Mouse (Mus musculus): ENCODE data around the gene Stbd1. TPM values are rescaled to one million over a fixed set of nuclear protein-coding genes. Genes with fewer than 3 reads are reported as not detected.
A peak's percentile ranks its signal among the peaks of the same experiment; 100 is the strongest.

Stbd1 gene
- total RNA-seq (2021) = 1 to 10 TPM in 1 of 2 experiments, under 1 TPM in 1; 0.73 to 1.1 TPM
- long read RNA-seq, experiment 1, partial matches to known transcripts = 1 of 3 reads
- long read RNA-seq, experiment 1, other reads (novel, unspliced or antisense) = 0 of 3 reads
- long read RNA-seq, experiment 2, partial matches to known transcripts = 0 of 1 reads
- long read RNA-seq, experiment 2, other reads (novel, unspliced or antisense) = 0 of 1 reads

DNA sequence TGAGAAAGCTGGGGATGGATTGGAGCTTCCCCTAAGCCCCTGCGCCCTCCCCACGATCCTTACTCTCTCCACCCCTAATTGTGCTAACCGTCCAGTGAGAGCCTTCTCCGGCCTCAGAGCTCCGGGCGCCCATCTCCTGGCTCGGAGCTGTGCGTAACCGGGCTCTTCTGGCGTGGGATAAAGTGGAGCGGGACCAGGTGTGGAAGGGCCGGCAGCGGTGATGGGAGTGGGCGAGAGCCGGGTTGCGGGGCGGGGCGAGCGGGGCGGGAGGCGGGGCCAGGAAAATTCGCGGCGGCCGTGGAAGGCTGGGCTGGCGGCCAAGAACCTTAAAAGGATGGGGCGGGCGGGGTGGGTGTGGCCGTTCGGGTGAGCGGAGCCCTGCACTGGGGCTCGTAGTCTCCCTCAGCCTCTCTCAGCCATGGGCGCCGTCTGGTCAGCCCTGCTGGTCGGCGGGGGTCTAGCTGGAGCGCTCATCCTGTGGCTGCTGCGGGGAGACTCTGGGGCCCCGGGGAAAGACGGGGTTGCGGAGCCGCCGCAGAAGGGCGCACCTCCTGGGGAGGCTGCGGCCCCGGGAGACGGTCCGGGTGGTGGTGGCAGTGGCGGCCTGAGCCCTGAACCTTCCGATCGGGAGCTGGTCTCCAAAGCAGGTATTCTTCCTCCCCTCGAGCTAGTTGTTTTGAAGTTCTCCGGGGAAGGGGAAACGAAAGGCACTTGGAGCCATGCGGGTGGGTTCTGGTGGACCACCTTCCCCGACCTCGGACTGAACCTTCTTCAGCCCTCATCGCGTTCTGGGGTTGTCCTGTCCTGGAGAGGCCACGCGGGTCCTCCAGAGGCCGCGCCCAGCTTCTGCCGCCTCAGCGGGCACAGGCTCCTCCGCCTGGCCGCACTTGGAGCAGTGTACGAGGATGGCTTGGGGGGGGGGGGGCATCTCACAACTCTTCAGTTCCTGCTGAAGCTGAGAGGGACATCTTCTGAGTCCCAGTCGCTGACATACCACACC lies at the start of gene Stbd1:
TSS of gene Stbd1 (plus strand) at position 351 of the 1,000 bp plus-strand sequence.
- peak; percentile 25 to 39 for DNase-seq (ENCODE audit: low spot score in 2 of 2)

DNA sequence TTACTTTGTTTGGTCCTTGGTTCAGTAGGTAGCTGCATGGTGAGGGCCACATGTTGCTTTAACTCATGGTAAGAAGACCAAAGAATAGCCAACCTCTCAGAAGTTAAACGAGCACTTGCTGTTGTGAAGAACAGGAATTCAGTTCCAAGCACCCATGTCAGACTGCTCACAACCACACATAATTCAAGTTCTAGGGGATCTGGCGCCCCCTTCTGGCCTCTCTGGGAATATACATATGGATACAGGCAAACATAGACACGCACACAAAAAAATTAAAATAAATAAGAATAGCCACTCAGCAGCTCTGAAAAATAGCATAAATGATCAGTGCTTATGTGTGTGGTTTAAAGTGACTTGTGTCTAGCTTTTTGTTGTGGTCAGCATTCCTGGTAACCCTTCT lies 48.9 kb upstream of the Stbd1 start:
- no peak for DNase-seq (ENCODE audit: low spot score in 2 of 2)

DNA sequence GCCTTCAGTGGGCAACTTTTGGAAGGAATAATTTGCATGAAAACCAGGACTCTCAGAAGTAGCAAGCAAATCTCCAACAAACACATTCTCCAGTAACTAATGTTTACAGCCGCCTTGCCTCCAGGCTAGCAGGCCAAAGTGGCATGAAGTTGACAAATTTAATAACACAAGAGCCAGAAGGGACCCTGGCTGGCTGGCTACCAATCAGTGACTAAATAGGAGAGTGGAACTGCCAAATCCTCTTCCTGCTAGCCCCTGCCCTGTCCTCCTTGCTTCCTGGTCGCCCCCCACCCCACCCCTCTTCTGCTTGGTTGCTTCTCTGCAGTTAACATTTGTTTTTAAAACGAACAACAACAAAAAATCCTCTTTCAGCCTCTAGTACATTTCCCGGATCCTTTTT lies 48.4 kb upstream of the Stbd1 start:
- DNase-seq (ENCODE audit: low spot score in 2 of 2) = no peak

DNA sequence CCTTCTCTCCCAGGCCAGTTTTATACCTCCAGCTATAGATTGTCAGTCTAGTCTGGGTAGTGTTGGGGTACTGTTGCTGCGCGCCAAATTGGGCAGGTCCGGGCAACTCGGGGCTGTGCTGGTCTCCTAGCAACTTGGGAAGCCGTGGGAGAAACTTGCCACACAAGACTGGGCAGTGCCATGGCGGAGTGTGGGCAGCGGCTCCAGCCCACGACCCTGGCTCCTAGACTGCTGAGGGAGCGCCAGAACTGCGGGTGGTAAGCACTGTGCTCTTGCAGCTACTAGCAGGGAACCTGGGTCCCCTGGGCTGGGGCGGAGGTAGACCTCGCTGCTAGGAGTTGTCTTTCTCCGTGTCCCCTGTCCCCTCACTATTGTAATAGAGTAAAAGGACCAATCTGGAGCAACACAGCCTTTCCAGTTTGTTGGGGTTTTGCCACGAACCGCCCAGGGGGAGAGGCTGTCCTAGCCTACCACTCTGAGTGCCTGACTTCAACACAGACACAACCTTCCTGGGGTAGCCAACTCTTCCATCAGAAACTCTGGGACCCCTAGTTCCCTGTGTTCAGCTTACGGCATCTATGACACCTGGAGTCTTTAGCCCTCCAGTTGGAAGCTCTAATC lies 47.8 kb upstream of the Stbd1 start, which contains the start of gene Fam47e:
TSS of gene Fam47e (plus strand) at position 179 of the 621 bp plus-strand sequence.
- DNase-seq (ENCODE audit: low spot score in 2 of 2) = peak; percentile 55 to 77

DNA sequence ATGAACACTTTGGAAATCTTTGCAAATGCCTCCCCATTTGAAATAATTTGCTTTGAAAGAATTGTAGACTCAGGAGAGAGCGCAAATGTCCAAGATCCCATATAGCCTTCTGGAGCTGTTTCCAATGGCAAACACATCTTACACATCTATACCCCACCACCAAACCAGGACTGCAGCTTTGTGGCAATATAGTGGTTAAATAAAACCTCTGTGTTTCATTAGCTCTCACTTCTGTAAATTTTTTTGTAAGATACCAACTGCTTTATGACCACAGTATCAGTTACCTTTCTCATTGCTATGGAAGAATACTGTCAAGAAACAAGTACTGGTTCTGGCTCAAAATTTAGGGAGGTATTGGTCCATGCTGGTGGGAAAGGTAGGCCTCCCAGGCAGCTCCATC lies 46.9 kb upstream of the Stbd1 start:
- no peak for DNase-seq (ENCODE audit: low spot score in 2 of 2)

DNA sequence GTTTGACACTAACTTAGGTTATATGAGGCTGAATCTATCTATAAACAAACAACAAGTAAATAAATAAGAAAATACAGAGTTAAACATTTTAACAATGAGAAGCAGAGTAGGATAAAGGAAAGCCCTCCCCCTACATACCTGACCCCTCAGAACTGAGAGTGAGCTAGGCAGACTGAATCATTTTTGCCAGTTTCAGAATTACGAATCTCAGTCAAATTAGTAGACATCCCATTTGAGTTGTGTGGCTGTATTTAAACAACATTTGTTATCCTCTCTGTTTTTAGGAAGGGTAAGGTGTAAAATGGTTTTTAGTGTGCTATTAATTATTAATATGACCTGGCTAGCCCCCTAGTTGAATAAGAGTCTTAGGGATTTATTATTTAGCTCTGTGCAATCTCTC lies 45.3 kb upstream of the Stbd1 start:
- DNase-seq (ENCODE audit: low spot score in 2 of 2) = no peak

DNA sequence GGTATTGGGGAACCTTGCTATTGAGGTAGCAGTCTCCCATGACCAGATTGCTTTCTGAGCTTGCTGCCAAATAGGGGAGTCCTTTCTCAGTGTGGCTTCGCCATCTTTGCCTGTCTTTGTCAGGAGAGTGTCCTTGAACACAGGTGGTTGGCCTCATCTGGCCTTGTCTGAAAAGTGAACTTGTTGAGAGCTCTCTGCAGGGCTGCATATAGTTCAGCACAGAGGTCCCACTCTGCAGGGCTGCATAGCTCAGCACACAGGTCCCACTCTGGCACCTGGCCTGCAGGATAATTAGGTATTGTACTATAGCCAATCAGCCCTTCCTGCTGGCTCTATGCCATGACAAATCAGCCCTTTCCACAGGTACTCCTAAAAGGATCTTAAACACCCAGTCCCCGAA lies 42.6 kb upstream of the Stbd1 start:
- DNase-seq (ENCODE audit: low spot score in 2 of 2) = no peak

DNA sequence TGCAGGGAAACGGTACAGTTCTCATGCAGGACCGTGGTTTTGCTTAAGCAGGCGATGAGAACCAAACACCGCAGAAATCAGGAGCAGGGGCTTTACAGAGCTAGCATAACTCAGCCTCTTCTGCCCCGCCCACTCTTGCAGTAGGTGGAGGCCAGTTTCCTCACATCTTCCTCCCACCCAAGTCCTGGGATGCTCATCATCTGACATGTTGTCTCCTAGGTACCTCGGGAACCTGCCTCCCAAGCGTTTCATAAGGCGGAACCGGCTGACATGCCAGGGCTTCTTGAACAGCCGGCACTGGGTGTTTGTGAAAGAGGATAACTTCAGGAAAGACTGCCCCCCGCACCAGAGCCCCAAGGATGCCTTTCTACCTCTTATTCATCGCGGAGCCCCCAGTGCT lies 40.8 kb upstream of the Stbd1 start:
- DNase-seq (ENCODE audit: low spot score in 2 of 2) = peak; percentile 20 to 58

DNA sequence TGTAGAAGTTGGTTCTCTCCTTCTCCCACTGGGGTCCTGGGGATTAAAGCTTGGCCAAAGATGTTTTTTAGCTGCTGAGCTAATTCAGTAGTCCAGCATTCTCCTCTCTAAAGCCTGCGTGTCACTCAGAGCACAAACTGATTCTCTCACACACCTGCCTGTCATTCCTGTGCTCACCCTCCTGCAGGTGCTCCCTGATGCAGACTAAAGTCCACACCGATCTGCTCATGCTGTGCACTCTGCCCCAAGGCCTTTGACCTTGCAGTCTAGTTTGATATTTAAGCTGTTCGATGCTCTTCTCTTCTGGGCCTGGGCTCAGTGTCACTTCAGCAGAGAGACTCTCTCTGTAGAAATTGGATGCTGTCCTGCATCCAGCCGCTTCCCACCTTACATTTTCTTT lies 31.6 kb upstream of the Stbd1 start:
- no peak for DNase-seq (ENCODE audit: low spot score in 2 of 2)

DNA sequence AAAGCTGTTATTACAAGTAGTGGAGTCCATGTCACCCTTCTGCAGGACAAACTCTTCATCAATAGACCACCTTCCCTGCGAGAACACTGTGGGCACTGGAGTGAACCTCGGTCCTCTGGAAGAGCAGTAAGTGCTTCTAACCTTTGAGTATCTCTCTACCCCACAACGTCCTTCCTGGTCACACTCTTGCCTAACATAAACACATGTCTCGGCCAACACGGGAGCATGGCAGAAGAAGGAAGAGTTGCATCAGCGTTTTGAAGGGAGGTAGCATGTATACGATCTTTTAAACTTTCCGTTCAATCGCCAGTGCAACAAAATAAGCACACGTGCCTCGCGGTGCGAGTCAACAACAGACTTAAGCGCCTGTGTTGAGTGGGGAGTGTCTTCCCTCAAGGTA lies 23.3 kb upstream of the Stbd1 start:
- DNase-seq (ENCODE audit: low spot score in 2 of 2) = no peak

DNA sequence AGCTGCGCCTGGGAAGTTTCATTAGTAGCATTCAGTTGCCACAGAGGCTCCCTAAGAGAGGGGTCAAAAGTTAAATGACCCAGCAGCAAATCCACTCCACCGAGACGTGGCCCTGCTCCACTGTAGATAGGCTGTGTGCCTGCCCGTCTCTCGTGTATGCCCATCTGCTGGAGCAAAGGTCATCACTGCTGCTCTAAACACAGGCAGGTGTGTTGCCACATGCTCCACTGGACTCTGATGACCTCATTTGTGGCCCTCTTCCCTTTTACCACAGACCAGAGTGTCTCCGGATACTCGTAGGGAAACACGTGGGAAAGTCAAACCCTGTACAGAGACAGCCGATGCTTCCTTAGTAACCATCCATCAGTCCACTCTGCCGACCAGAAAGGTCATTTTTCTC lies 16.9 kb upstream of the Stbd1 start:
- no peak for DNase-seq (ENCODE audit: low spot score in 2 of 2)

DNA sequence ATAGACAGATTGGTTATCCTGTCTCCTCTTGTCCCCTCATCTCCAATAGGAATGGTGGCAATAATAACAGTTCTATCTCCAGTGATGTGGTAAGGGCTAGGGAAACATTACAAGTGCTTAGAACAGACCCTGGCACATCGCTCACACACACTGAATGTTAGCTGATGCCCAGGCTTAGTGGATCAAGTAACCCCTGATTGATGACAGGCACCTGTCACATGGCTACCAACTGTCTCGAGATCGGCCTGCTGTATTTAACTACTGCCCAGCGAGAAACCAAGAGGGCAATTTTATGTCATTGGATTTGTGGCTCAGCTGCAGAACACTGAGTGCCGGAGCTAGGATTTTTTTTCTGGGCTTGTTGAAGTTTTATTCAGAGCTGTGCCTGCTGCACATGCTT lies 7.8 kb upstream of the Stbd1 start:
- no peak for DNase-seq (ENCODE audit: low spot score in 2 of 2)

DNA sequence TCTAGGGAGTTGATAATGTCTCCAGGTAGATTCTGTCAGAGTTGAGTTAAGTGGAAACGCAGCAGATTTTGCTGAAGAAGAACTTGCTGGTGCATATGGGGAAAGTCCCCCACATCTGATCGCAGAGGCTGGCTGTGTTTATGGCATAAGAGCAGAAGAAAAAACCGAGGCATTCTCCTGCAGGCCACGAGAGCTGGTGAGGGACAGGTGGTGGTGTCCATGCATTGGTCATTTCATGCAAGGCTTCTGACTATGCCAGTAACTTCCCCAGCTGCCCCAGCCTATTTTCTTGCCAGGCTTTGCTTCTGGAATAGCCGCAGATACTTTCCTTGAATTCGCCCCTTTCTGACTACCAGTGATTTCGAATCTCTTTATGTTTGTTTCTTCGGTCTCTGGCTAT lies 6.0 kb upstream of the Stbd1 start:
- no peak for DNase-seq (ENCODE audit: low spot score in 2 of 2)

DNA sequence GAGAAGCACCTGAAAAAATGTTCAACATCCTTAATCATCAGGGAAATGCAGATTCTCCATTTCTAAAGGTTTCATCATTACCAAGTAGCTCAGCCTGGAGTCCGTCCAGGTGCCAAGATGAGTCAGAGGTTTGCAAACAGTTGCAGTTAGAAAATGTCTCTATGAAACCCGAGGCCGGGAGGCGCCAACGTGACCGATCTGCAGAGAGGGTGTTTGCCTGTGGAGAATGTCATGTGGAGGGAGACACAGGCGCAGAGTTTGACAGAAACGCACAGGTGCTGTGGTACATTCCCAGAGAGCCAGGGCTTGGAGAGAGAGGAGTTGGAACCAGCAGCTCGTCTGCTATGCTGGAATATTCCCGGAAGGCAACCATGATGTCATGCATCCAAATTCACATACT lies 3.8 kb upstream of the Stbd1 start:
- DNase-seq (ENCODE audit: low spot score in 2 of 2) = peak; percentile 20 to 50

DNA sequence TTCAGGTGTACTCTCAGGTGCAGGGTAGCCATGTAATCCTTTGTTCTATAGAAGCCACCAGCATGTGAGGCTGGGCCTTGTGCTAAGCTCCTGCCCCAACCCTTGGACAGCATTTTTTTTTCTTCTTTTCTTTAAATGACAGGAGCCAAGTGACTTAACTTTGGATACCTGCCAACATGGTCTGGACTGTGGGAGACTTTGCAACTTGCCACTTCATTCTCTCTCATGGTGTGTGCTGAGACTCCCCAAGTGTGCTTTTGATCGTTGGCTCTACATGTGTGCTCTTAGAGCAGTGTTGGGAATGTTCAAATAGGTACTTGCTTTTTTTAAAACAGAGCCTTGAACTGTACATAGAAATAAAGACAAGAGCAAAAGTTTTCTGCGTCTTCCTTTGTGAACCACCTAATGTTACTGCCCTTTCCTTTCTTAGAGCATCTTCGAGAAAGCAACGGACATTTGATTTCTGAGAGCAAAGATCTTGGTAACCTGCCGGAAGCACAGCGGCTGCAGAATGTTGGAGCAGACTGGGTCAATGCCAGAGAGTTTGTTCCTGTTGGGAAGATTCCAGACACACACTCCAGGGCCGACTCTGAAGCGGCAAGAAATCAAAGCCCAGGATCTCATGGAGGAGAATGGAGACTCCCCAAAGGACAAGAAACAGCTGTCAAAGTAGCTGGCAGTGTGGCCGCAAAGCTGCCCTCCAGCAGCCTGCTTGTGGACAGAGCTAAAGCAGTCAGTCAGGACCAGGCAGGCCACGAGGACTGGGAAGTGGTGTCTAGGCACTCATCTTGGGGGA lies 1.8 kb downstream of the Stbd1 start:
- DNase-seq (ENCODE audit: low spot score in 2 of 2) = no peak

DNA sequence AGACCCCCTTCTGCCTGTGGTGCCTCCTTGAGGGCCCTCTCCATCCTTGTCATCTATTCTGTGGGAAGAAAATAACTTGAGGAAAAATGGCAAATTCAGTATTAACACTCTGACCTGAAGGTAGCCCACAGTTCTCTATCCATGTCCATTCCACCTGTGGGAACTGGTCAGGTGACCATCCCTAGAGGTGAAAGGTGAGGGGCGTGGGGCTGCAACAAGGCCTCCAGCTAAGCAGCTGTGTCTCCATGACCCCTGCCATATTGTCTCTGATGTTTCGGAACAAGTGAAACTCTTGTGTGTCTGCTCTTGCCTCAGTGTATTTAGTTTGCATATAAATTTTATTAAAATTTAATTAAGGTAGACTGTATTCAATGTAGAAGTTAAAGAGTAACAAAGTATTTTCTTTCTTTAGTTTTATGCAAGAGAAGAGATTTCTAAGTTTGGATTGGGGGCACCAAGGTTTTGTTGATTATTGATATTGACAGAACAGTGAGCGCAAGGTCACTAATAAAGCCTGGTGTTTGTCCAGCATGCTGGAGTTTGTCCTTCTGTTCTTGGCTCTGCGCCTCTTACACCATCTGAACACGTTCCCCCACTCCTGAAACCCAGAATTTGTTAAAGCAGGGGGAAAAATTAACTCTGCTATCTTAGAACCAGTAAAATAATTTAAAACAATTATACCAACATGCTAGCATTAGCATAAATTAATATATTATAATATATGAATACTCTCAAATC lies 4.8 kb downstream of the Stbd1 start:
- no peak for DNase-seq (ENCODE audit: low spot score in 2 of 2)

DNA sequence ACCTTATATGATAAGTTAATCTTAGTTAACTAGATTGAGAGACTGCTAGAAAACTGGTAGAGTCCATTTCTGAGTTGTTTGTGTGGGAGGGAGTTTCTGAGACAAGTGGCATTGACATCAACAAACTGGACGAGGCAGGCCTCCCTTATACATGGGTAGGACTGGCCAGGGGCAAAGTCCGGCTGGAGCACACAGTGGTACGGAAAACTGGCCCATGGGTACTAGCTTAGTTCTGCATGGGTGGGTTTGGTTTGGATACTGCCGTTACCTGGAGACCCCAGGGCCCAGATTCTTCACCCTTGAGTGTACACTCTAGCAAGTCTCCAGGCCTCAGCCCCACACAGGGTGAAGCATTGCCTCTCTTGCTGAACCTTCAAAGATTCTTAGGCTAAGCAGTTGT lies 9.9 kb downstream of the Stbd1 start:
- DNase-seq (ENCODE audit: low spot score in 2 of 2) = no peak

DNA sequence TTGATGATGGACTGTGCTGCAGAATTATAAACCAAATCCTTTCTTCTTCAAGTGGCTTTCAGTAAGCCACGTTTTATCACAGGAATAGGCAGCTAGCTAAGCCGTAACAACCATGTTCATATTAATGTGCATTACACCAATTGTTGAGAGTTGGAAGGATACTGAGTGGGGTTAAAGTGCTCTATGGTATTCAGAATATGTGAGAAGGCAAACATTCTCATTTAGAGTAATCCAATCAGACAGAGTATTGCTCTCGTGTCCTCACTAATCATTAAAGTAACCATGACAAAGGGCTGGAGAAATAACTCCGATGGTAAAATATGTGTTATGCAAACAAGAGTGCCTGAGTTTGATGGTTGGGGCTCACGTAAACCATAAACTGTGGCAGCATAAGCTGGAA lies 19.0 kb downstream of the Stbd1 start:
- no peak for DNase-seq (ENCODE audit: low spot score in 2 of 2)

DNA sequence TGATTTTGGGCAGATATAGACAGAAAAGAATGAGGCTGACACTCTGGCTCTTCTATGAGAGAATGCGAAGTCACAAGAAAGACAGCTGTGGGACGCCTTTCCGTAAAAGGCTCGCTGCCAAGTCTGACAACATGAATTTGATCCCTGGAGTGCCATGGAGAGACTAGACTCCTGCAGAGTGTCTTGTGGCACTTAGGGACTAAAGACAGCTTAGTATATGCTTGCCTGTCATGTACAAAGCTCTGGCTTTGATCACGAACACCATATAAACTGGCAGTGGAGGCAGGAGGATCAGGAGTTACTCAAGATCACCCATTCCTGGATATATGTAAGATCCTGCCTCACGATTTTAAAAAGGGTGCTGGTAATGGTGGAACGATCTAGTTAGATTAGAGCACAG lies 25.1 kb downstream of the Stbd1 start:
- no peak for DNase-seq (ENCODE audit: low spot score in 2 of 2)

DNA sequence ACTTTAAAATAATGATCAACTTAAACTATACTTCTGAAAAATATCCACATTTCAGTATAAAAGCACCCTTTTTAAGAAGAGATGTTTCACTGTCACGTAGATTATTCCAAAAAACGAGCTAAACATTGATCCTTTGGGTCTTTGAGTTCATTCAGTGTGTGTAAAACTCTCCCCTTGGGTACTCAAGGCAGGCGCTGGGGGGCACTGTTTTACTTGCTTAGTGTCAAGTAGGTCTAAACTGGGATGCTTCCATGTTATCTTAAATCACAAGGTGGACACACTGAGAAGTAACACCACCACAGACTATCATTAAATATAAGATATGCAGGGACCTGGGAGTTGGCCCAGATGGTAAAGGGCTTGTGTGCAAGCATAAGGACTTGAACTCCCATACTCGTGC lies 30.7 kb downstream of the Stbd1 start:
- no peak for DNase-seq (ENCODE audit: low spot score in 2 of 2)

DNA sequence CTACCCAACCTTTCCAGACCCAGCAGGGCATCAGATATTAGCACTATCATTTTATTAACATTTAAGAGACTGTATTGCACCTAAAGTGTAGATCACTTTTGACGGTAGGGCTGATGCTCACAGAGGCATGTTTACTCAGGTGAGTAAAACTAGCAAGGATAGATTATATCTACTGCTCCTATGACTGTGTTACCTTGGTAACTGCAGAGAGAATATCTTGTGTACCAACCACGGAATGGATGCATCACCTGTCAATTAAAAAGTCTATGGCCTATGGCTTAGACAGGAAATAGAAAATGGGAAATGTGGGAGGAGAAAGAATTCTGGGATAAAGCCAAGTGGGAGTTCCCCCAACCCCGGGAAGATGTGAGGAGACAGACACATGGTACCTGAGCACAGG lies 32.1 kb downstream of the Stbd1 start:
- no peak for DNase-seq (ENCODE audit: low spot score in 2 of 2)
